Mouse (Mus musculus): ENCODE results near the gene Ubap2l. TPM values are rescaled to one million over a fixed set of nuclear protein-coding genes. Genes with fewer than 3 reads are reported as not detected.

The Ubap2l gene
- total and polyA plus RNA-seq, 2 experiments, result 32.6 to 46.3 TPM

DNA sequence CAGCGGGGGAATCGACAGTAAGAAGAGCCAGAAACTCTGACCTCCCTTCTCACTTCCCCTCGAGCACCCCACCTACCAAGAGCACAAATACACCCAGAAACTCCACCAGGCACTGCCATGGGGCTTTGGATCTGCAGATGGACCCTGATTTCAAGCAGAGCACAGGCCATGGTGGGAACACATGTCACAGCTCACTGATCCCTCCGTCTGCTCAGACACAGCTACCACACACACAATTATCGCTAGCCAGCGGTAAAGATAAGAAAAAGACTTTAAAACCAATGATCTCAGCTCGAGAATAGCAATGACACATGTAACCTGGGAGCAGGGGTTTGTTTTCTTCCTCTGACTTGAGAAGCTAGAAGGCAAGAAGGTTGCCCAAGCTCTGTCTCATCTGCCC is 83.9 kb downstream of the Ubap2l start:
- H3K4me1 ChIP-seq (ENCODE audit: control insufficient read depth, insufficient read depth, low read length), result no peaks in the 10 kb centered on the region; the same call in 1 of the 2 replicates
- no peak overlapping the region for H3K27ac ChIP-seq (replicated peaks; ENCODE audit: insufficient read depth, low read depth, low read length)
- no peak overlapping the region for H3K4me3 ChIP-seq (ENCODE audit: insufficient read depth, low read depth, low read length)
- TF ChIP-seq CTCF (IDR thresholded peaks at IDR 0.05; ENCODE audit: low read depth, low read length) (no peak), POLR2A (IDR thresholded peaks at IDR 0.05; ENCODE audit: extremely low read depth, insufficient read depth, low read length) (no peak)
- no peak overlapping the region for H3K9ac ChIP-seq (ENCODE audit: low read depth, low read length)
- 62% methylated on average over 7 of the region's 7 CpGs for WGBS
- H3K27me3 ChIP-seq (ENCODE audit: control insufficient read depth, insufficient read depth, low read length), result no peaks in the 10 kb centered on the region
- no peaks in the 10 kb centered on the region for H3K36me3 ChIP-seq (ENCODE audit: control insufficient read depth, insufficient read depth, low read length)
- no peak for DNase-seq (ENCODE audit: extremely low read depth, low read depth, low spot score)
- H3K79me2 ChIP-seq (ENCODE audit: control insufficient read depth, insufficient read depth, low read length), result no peaks in the 10 kb centered on the region

DNA sequence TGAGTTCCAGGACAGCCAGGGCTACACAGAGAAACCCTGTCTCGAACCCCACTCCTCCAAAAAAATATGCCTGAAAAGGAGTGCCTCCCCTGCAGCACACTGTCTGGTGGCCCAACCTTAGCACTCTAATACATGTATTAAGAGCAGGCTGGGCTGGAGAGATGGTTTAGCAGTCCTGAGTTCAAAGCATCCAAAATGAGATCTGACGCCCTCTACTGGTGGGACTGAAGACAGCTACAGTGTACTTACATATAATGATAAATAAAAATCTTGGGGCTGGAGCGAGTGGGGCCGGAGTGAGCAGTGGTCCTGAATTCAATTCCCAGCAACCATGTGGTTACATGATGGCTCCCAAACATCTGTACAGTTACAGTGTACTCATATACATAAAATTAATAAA is 85.5 kb downstream of the Ubap2l start:
- Histone ChIP-seq H3K4me1 (ENCODE audit: control insufficient read depth, insufficient read depth, low read length) (no peaks in the 10 kb centered on the region; the same call in 1 of the 2 replicates), H3K27me3 (ENCODE audit: control insufficient read depth, insufficient read depth, low read length) (peaks cover 5% of the 10 kb centered on the region; the same call in 1 of the 2 replicates), H3K27ac (replicated peaks; ENCODE audit: insufficient read depth, low read depth, low read length) (no peak overlapping the region), H3K36me3 (ENCODE audit: control insufficient read depth, insufficient read depth, low read length) (no peaks in the 10 kb centered on the region), H3K9ac (ENCODE audit: low read depth, low read length) (no peak overlapping the region), H3K4me3 (ENCODE audit: insufficient read depth, low read depth, low read length) (no peak overlapping the region), H3K79me2 (ENCODE audit: control insufficient read depth, insufficient read depth, low read length) (no peaks in the 10 kb centered on the region)
- 75% methylated on average over 4 of the region's 4 CpGs for WGBS
- TF ChIP-seq POLR2A (IDR thresholded peaks at IDR 0.05; ENCODE audit: extremely low read depth, insufficient read depth, low read length) (no peak), CTCF (IDR thresholded peaks at IDR 0.05; ENCODE audit: low read depth, low read length) (peak; percentile 38)
- peak; percentile 22 for DNase-seq (ENCODE audit: extremely low read depth, low read depth, low spot score)

DNA sequence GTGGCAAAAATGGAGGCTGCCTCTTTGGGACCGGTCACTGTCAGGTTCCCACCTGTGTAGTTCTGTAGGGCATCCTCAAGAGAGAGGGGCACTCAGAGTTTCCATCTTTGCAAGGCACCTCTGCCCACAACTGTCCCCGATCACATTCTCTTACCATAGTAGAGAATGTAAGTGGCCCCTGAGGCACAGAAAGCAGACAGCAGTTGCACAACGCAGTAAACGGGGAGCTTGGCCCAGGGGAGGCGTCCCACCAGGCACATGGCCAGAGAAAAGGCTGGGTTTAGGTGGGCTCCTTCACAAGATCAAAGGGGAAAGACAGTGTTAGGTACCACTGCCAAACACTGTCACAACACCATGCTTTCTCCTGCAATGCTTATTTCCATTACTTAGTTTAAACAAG is 86.5 kb downstream of the Ubap2l start:
- WGBS, result 89% methylated on average over 5 of the region's 5 CpGs
- Histone ChIP-seq H3K27ac (replicated peaks; ENCODE audit: insufficient read depth, low read depth, low read length) (no peak overlapping the region), H3K4me3 (ENCODE audit: insufficient read depth, low read depth, low read length) (no peak overlapping the region), H3K27me3 (ENCODE audit: control insufficient read depth, insufficient read depth, low read length) (peaks cover 5% of the 10 kb centered on the region; the same call in 1 of the 2 replicates), H3K4me1 (ENCODE audit: control insufficient read depth, insufficient read depth, low read length) (no peaks in the 10 kb centered on the region; the same call in 1 of the 2 replicates), H3K36me3 (ENCODE audit: control insufficient read depth, insufficient read depth, low read length) (no peaks in the 10 kb centered on the region), H3K9ac (ENCODE audit: low read depth, low read length) (no peak overlapping the region), H3K79me2 (ENCODE audit: control insufficient read depth, insufficient read depth, low read length) (no peaks in the 10 kb centered on the region)
- TF ChIP-seq POLR2A (IDR thresholded peaks at IDR 0.05; ENCODE audit: extremely low read depth, insufficient read depth, low read length), result no peak
- TF ChIP-seq CTCF (IDR thresholded peaks at IDR 0.05; ENCODE audit: low read depth, low read length), result no peak
- DNase-seq (ENCODE audit: extremely low read depth, low read depth, low spot score), result no peak

DNA sequence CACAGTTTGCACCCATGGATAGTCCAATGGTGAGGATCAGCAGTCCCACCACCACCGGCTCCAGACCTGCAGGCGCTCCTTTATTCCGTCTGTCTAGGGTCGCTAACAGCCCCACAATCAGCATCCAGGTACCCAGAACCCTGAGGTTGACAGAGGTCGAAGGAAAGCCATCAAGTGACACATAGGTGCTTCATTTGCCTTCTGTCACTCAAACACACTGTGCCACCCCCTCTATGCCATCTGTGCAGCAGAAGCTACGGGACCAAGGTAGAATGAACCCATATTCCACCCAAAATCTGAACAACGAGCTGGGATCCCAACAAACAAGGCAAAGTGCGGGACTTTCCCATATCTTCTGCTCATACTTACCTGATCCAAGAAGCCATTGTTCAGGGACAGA is 86.9 kb downstream of the Ubap2l start:
- H3K27ac ChIP-seq (replicated peaks; ENCODE audit: insufficient read depth, low read depth, low read length), result no peak overlapping the region
- H3K79me2 ChIP-seq (ENCODE audit: control insufficient read depth, insufficient read depth, low read length), result no peaks in the 10 kb centered on the region
- no peak overlapping the region for H3K9ac ChIP-seq (ENCODE audit: low read depth, low read length)
- no peaks in the 10 kb centered on the region for H3K36me3 ChIP-seq (ENCODE audit: control insufficient read depth, insufficient read depth, low read length)
- no peaks in the 10 kb centered on the region; the same call in 1 of the 2 replicates for H3K4me1 ChIP-seq (ENCODE audit: control insufficient read depth, insufficient read depth, low read length)
- no peak for TF ChIP-seq POLR2A (IDR thresholded peaks at IDR 0.05; ENCODE audit: extremely low read depth, insufficient read depth, low read length)
- no peak for TF ChIP-seq CTCF (IDR thresholded peaks at IDR 0.05; ENCODE audit: low read depth, low read length)
- H3K4me3 ChIP-seq (ENCODE audit: insufficient read depth, low read depth, low read length), result no peak overlapping the region
- no peak for DNase-seq (ENCODE audit: extremely low read depth, low read depth, low spot score)
- 94% methylated on average over 8 of the region's 8 CpGs for WGBS
- peaks cover 5% of the 10 kb centered on the region; the same call in 1 of the 2 replicates for H3K27me3 ChIP-seq (ENCODE audit: control insufficient read depth, insufficient read depth, low read length)

DNA sequence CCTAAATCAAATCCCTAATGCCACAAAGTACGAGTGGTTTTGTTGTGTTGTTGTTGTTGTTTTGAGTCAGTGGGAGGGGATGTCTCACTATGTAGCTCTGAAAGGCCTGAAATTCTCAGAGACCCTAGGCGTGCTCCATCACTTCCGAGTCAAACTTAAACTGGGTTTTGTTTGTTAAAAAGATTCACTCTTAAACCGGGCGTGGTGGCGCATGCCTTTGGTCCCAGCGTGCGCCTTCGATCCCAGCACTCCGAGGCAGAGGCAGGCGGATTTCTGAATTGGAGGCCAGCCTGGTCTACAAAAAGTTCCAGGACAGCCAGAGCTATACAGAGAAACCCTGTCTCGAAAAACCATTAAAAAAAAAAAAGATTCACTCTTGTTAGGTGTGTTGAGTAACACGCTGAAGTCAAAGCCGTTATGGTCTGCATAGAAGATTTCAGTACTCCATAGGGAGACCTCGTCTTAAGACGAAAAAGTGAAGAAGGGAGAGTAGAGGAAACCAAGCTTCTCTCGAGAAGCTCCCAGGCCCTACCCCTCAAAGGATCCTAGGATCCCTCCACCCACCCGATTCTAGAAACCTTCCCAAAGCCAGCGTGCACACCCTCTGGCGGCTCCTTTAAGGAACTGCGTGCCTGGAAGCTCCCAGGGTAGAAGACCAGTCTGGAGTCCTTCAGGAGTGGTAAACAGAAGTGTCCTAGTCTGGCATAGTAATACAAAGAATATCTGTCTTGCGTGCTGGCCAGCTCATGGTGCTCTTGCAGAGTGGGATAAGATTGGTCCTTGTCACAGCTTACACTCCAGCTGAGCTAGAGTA is 88.3 kb downstream of the Ubap2l start:
- peak; percentile 5 for DNase-seq (ENCODE audit: extremely low read depth, low read depth, low spot score)
- peaks cover 5% of the 10 kb centered on the region; the same call in 1 of the 2 replicates for H3K27me3 ChIP-seq (ENCODE audit: control insufficient read depth, insufficient read depth, low read length)
- peak overlapping the region; percentile 65 for H3K9ac ChIP-seq (ENCODE audit: low read depth, low read length)
- peak overlapping the region; percentile 79 for H3K4me3 ChIP-seq (ENCODE audit: insufficient read depth, low read depth, low read length)
- TF ChIP-seq CTCF (IDR thresholded peaks at IDR 0.05; ENCODE audit: low read depth, low read length) (peak; percentile 75), POLR2A (IDR thresholded peaks at IDR 0.05; ENCODE audit: extremely low read depth, insufficient read depth, low read length) (no peak)
- H3K27ac ChIP-seq (replicated peaks; ENCODE audit: insufficient read depth, low read depth, low read length), result peak overlapping the region; percentile 3
- no peaks in the 10 kb centered on the region for H3K36me3 ChIP-seq (ENCODE audit: control insufficient read depth, insufficient read depth, low read length)
- no peaks in the 10 kb centered on the region for H3K79me2 ChIP-seq (ENCODE audit: control insufficient read depth, insufficient read depth, low read length)
- no peaks in the 10 kb centered on the region; the same call in 1 of the 2 replicates for H3K4me1 ChIP-seq (ENCODE audit: control insufficient read depth, insufficient read depth, low read length)
- WGBS, result 35% methylated on average over 22 of the region's 22 CpGs

All from liver, adult 2 months (tissue).